Mouse (Mus musculus) G1E (cell line): ENCODE data around the gene Gm42906. TPM values are rescaled to one million over a fixed set of nuclear protein-coding genes. Genes with fewer than 3 reads are reported as not detected.

Experiments used
- ATAC-seq: 2 replicates; pipeline ENCODE4 v1.8.0; 2016; ENCODE audit warnings: mild to moderate bottlenecking; ENCODE audit not compliant: insufficient number of reproducible peaks, poor library complexity, low FRiP score, severe bottlenecking; ENCODE audit errors: extremely low read depth
- DNase-seq: peaks from one replicate; pipeline ENCODE4 v3.0.0; 2012; ENCODE audit warnings: low spot score
- H3K27me3 ChIP-seq: 2 replicates; pipeline ENCODE4 v1.6.1; 2012; ENCODE audit warnings: mild to moderate bottlenecking, low read length, inconsistent platforms; ENCODE audit not compliant: insufficient read depth
- H3K36me3 ChIP-seq: replicated peaks from 2 replicates; pipeline ENCODE3; 2012; ENCODE audit warnings: mild to moderate bottlenecking, inconsistent platforms
- H3K4me1 ChIP-seq: 2 replicates; pipeline ENCODE4 v1.6.1; 2012; ENCODE audit warnings: low read depth, low read length, inconsistent platforms, mixed read lengths; ENCODE audit not compliant: insufficient read depth
- H3K4me3 ChIP-seq: 2 replicates; pipeline ENCODE4 v1.5.1; 2012; ENCODE audit warnings: low read depth, mild to moderate bottlenecking, inconsistent platforms, low read length, moderate library complexity, mixed read lengths
- H3K9me3 ChIP-seq: replicated peaks from 2 replicates; pipeline ENCODE4 v1.6.1; 2012; ENCODE audit warnings: inconsistent platforms
- CTCF ChIP-seq: IDR thresholded peaks from 2 replicates; pipeline ENCODE4 v1.5.1; 2012; ENCODE audit warnings: low read depth, low read length, inconsistent platforms, mixed read lengths
- GATA1 ChIP-seq: IDR thresholded peaks from 2 replicates; pipeline ENCODE4 v1.6.1; 2012; ENCODE audit warnings: borderline replicate concordance, low read length, inconsistent platforms, mixed read lengths
- GATA2 ChIP-seq: IDR thresholded peaks from 2 replicates; pipeline ENCODE4 v1.6.1; 2012; ENCODE audit warnings: low read depth, low read length, inconsistent platforms, borderline replicate concordance
- POLR2AphosphoS5 ChIP-seq: IDR thresholded peaks from 2 replicates; pipeline ENCODE4 v1.6.1; 2012; ENCODE audit warnings: low read depth, low read length, inconsistent platforms; ENCODE audit not compliant: insufficient replicate concordance
- TAL1 ChIP-seq: conservative IDR thresholded peaks from 2 replicates; pipeline ENCODE4 v1.6.1; 2012; ENCODE audit warnings: low read depth, low read length, inconsistent platforms, mixed read lengths
- polyA plus RNA-seq: library from polyadenylated mRNA; stranded (reverse); fragments of >175 nt; gene quantifications from 2 replicates; pipeline ENCODE4 v1.2.3, GENCODE M21; 2012
- total RNA-seq, 2 experiments: library from RNA; stranded (forward) in 1 of 2; stranded (reverse) in 1 of 2; fragments of 200-1000 nt in 1 of 2; fragments of >200 nt in 1 of 2; fragmentation: Nextera tagmentation in 1 of 2; gene quantifications; 2 replicates each; pipeline ENCODE4 v1.2.3; 2014 to 2017

The Gm42906 gene
- total and polyA plus RNA-seq, 3 experiments: not detected

DNA sequence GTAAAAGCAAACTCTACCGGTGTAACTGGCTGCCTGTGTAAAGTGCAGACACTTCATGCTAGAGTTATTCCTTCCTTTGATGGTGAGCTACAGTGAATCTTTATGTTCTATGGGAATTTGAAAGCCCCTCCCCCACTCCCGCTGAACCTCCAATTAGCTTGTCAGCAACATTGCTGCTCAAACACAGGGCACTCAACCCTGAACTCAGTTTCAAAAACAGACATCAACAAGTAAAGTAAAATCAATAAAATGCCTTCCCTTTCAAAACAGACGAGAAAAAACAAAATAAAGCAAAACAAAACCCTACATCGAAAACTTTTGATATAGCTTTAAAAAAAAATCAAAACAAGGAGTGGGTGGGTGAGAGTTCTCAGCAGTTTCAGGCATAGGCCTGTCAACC lies 273.9 kb downstream of the Gm42906 start:
- H3K4me3 ChIP-seq: no peak overlapping the region
- H3K27me3 ChIP-seq: no peaks in the 10 kb centered on the region
- DNase-seq (no peak), ATAC-seq (no peak)
- peaks cover 13% of the 10 kb centered on the region for H3K9me3 ChIP-seq
- no peaks in the 10 kb centered on the region for H3K4me1 ChIP-seq
- TF ChIP-seq GATA1 (no peak), TAL1 (no peak), GATA2 (no peak), CTCF (no peak), POLR2AphosphoS5 (no peak)
- H3K36me3 ChIP-seq: no peaks in the 10 kb centered on the region

DNA sequence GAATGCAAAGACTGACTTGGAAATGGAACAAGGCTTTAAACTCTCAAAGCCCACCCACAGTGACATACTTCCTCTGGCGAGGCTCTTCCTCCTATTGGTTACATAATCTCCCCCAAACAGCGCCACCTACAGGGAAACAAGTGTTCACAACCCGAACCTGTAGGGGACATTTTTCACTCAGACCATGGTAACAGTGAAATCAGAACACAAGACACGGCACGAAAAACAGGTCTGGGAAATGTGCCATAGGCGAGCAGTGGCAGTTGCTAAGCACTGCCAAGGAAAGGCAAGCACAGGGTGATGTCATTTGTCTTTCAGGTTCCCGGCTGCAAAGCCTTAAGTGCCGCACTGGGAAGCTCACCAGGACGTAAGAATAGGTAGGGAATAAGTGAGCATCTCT lies 276.4 kb downstream of the Gm42906 start:
- Histone ChIP-seq H3K9me3 (peaks cover 18% of the 10 kb centered on the region), H3K36me3 (no peaks in the 10 kb centered on the region), H3K27me3 (no peaks in the 10 kb centered on the region), H3K4me1 (no peaks in the 10 kb centered on the region), H3K4me3 (no peak overlapping the region)
- ATAC-seq (no peak), DNase-seq (no peak)
- TF ChIP-seq TAL1: no peak
- no peak for TF ChIP-seq POLR2AphosphoS5
- TF ChIP-seq CTCF: no peak
- no peak for TF ChIP-seq GATA1
- no peak for TF ChIP-seq GATA2

DNA sequence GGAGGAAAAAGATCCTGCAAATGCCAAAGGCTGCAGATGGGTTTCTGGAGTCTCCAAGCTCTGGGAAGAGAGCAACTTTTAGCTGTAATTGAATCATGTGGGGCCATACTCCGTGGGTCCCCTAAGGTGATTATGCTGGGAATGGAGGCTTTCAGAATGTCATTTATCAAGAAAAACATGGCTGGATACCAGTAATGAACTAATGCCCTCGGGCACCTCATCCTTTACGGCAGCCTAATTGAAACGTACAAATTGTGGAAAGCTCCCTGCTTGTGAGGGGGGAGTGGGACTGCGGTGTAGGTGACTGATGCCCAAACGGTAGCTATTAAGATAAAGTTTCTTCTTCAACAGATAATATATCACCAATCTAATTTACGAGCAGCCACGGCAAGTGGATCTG lies 278.5 kb downstream of the Gm42906 start:
- Histone ChIP-seq H3K9me3 (peaks cover 18% of the 10 kb centered on the region), H3K27me3 (no peaks in the 10 kb centered on the region), H3K4me3 (no peak overlapping the region), H3K36me3 (no peaks in the 10 kb centered on the region), H3K4me1 (no peaks in the 10 kb centered on the region)
- DNase-seq (no peak), ATAC-seq (no peak)
- TF ChIP-seq TAL1 (no peak), POLR2AphosphoS5 (no peak), GATA2 (no peak), CTCF (no peak), GATA1 (no peak)

DNA sequence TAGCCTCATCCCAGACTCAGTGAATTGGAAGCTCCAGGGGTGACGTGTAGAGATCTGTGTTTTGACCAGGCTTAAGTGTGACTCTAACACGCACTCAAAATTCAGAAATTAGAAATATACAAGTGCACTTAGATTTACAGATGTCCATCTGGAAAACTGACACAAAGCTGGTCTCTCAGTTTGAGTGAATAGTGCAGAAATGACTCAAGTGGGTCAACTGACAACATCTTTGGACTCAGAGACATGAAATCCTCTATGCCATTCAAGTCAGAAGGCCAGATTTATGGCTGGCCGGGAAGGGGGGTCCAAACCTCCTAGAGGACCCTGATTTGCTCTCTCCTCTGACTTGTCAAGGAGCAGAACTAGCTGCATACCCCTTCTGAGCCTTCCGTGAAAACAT lies 279.9 kb downstream of the Gm42906 start:
- ATAC-seq (no peak), DNase-seq (no peak)
- TF ChIP-seq GATA2: no peak
- no peak for TF ChIP-seq TAL1
- no peak for TF ChIP-seq CTCF
- TF ChIP-seq GATA1: no peak
- TF ChIP-seq POLR2AphosphoS5: no peak

DNA sequence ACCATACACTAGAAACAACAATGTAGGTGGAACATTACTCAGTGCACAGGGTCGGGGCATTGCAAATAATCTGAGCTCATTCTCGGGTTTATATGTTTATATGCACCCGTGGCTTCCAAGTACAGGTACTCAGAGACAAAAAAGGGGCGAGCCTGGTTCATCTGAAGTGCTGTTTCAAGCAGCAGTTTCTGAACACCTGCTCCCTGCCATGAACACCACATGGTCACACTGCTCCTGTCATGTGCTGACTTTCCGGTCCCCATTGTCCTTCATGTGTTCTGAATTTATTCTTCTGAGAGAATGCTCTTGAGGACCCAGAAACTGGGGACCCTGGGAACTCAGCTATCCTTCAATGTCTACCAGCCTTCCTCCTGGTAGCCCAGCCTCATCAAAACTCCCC lies 282.2 kb downstream of the Gm42906 start:
- TF ChIP-seq POLR2AphosphoS5 (no peak), TAL1 (no peak), CTCF (no peak), GATA1 (no peak), GATA2 (no peak)
- no peaks in the 10 kb centered on the region for H3K4me1 ChIP-seq
- ATAC-seq (no peak), DNase-seq (no peak)
- H3K27me3 ChIP-seq: no peaks in the 10 kb centered on the region
- no peak overlapping the region for H3K4me3 ChIP-seq
- no peaks in the 10 kb centered on the region for H3K36me3 ChIP-seq
- H3K9me3 ChIP-seq: peaks cover 18% of the 10 kb centered on the region

More for the DNA sequence above, 279.9 kb downstream of the Gm42906 start:
- no peaks in the 10 kb centered on the region for H3K36me3 ChIP-seq
- no peaks in the 10 kb centered on the region for H3K4me1 ChIP-seq
- no peaks in the 10 kb centered on the region for H3K27me3 ChIP-seq
- no peak overlapping the region for H3K4me3 ChIP-seq
- peaks cover 17% of the 10 kb centered on the region for H3K9me3 ChIP-seq

DNA sequence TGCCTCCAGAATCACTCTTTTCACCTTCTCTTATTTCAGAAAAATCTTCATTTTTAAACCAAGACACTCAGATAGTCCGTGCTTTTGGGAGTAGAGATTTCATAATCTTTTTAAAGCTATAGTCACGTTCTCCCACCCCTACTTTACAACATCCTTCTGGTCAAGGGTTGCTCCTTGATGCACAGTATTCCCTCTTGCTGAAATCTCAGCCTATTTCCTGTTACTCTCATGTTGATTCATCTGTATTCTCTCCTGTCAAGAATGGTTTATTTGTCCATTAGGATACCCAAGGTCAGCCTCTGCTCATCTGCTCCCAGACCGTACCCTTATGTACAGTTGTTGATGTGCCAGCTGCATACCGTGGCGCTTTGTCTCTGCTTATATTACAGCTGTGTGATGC lies 284.0 kb downstream of the Gm42906 start:
- H3K9me3 ChIP-seq: peaks cover 22% of the 10 kb centered on the region

More for the DNA sequence above, 284.0 kb downstream of the Gm42906 start:
- Histone ChIP-seq H3K4me3 (no peak overlapping the region), H3K36me3 (no peaks in the 10 kb centered on the region), H3K4me1 (no peaks in the 10 kb centered on the region), H3K27me3 (no peaks in the 10 kb centered on the region)
- no peak for ATAC-seq
- no peak for DNase-seq
- TF ChIP-seq TAL1: no peak
